Mouse (Mus musculus): ENCODE data around the gene Fam110c. TPM values are rescaled to one million over a fixed set of nuclear protein-coding genes. Genes with fewer than 3 reads are reported as not detected.

Fam110c gene
- polyA plus RNA-seq (2014; fragmentation: Illumina TruSeq; extraction: RNeasy Lipid Tissue Mini Kit (QIAGEN cat#74804)): 29.7 TPM

DNA sequence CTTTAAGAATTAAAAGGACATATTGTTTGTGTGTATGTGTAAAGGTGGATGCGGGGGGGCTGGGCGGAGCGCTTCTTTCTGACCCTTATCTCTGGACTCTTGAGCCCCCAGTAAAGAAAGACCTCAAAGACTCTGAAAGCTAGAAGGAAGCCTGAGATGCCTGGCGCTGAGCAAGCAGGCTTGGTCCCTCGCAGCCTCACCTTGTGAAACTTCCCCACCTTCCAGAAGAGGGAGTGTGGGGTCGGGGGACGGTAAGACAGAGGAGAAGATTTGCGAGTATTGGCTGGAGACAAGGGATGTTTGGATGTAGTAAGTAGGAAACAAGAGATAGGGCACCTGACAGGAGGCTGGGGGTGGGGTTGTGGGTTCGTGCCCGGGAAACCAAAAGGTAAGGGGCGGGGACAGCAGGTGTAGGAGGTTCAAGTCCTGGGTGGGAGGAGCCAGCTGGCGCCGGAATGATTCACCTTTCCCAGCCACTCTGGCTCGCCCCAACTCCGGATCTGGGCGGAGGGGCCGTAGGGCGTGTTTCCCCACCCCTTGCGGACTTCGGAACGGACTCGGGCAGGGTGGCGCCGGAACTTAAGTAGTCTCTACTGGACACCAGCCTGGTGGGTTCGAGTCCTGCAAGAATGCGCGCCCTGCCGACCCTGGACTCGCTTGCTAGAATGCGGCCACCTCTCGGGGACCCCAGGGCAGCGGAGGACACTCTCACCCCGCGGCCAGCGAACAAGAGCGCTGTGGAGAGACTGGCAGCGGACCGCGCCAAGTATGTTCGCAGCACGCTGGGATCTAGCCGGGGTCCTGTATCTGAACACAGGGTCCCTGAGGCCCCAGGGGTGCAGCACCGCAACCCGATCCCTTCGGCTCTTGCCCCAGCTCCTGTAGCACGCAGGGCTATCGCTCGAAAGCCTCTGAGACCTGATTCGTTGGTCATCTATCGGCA, at the start of gene Fam110c:
Gene Fam110c, plus strand, starts transcription at position 450 of the 943 bp plus-strand sequence.

Other genes starting within 250 kb of the Fam110c start
- gene Alkal2, start 189.5 kb upstream of the Fam110c start, polyA plus RNA-seq (2014; fragmentation: Illumina TruSeq; extraction: RNeasy Lipid Tissue Mini Kit (QIAGEN cat#74804)): 0.83 TPM
- 94.4 TPM for gene Acp1, start 162.3 kb upstream of the Fam110c start, polyA plus RNA-seq (2014; fragmentation: Illumina TruSeq; extraction: RNeasy Lipid Tissue Mini Kit (QIAGEN cat#74804))
- 10.5 TPM for gene Sh3yl1, start 162.2 kb upstream of the Fam110c start, polyA plus RNA-seq (2014; fragmentation: Illumina TruSeq; extraction: RNeasy Lipid Tissue Mini Kit (QIAGEN cat#74804))
- not detected for gene Gm6993, start 166.9 kb downstream of the Fam110c start, polyA plus RNA-seq (2014; fragmentation: Illumina TruSeq; extraction: RNeasy Lipid Tissue Mini Kit (QIAGEN cat#74804))
- gene Lamb1, start 191.4 kb downstream of the Fam110c start, polyA plus RNA-seq (2014; fragmentation: Illumina TruSeq; extraction: RNeasy Lipid Tissue Mini Kit (QIAGEN cat#74804)): 68.5 TPM